Mouse (Mus musculus) embryonic facial prominence, embryonic 15.5 days (tissue): Measurements from ENCODE around the gene Corin. TPM values are rescaled to one million over a fixed set of nuclear protein-coding genes. Genes with fewer than 3 reads are reported as not detected.

Experiments used
- ATAC-seq: fragments of 200-750 bp; cut with Nextera tagmentation; 2 replicates; pipeline ENCODE4 v1.8.0; 2017; ENCODE audit warnings: low read depth, moderate TSS enrichment; ENCODE audit not compliant: insufficient number of reproducible peaks, low FRiP score, low TSS enrichment
- H3K27ac ChIP-seq: fragments of 300-500 bp; sonication (generic); replicated peaks from 2 replicates; pipeline ENCODE4 v1.5.1; 2015; ENCODE audit warnings: mild to moderate bottlenecking, inconsistent platforms
- H3K27me3 ChIP-seq: fragments of 300-500 bp; sonication (generic); 2 replicates; pipeline ENCODE4 v1.6.1; 2015; ENCODE audit warnings: inconsistent platforms
- H3K36me3 ChIP-seq: fragments of 300-500 bp; sonication (generic); 2 replicates; pipeline ENCODE4 v1.6.1; 2015; ENCODE audit warnings: mild to moderate bottlenecking, inconsistent platforms
- H3K4me1 ChIP-seq: fragments of 300-500 bp; sonication (generic); 2 replicates; pipeline ENCODE4 v1.6.1; 2015; ENCODE audit warnings: inconsistent platforms
- H3K4me2 ChIP-seq: fragments of 300-500 bp; sonication (generic); replicated peaks from 2 replicates; pipeline ENCODE4 v1.6.1; 2015; ENCODE audit warnings: mild to moderate bottlenecking, inconsistent platforms
- H3K4me3 ChIP-seq: fragments of 300-500 bp; sonication (generic); replicated peaks from 2 replicates; pipeline ENCODE4 v1.5.1; 2015; ENCODE audit warnings: mild to moderate bottlenecking, inconsistent platforms
- H3K9ac ChIP-seq: fragments of 300-500 bp; sonication (generic); 2 replicates; pipeline ENCODE4 v1.6.1; 2015; ENCODE audit warnings: inconsistent platforms
- H3K9me3 ChIP-seq: fragments of 300-500 bp; sonication (generic); replicated peaks from 2 replicates; pipeline ENCODE4 v1.6.1; 2016; ENCODE audit warnings: inconsistent platforms
- WGBS: fragments of 180-500 bp; shearing (Covaris S2); methylation state at CpG from one replicate; pipeline ENCODE4 v1.1.7; 2015; 5-methylcytosine and 5-hydroxymethylcytosine counted together
- polyA plus RNA-seq: library from polyadenylated mRNA; unstranded; fragments of >200 nt; fragmentation: Nextera tagmentation; extraction: Ambion mirVana; gene quantifications from 2 replicates; pipeline ENCODE4 v1.2.1, GENCODE M21; 2015

Corin gene
- polyA plus RNA-seq, 1 experiment from 2014 or later, result 4.3 TPM

DNA sequence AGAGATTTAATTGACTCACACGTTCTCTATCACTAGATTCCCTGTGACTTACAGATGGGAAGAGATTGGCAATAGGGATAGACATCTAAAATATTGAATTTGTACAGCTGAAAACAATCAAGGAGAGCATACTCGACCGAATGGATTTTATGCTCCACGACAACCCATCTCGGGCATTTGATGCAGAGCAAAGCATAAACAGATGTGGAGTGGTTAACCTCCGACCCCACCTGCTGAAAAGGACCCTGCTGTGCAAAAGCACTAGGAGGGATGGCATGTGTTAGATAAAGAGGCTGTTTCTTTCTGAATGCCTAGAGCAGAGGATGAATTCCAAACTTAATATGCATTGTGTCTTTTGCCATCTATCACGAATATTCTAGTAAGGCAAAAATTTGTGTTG lies 23.8 kb downstream of the Corin start:
- no peaks in the 10 kb centered on the region for H3K36me3 ChIP-seq
- H3K27me3 ChIP-seq, result no peaks in the 10 kb centered on the region
- ATAC-seq, result no peak
- H3K27ac ChIP-seq, result no peak overlapping the region
- no peak overlapping the region for H3K4me2 ChIP-seq
- WGBS, result 21% methylated on average over 7 of the region's 7 CpGs
- H3K4me3 ChIP-seq, result no peak overlapping the region
- no peaks in the 10 kb centered on the region for H3K9me3 ChIP-seq
- no peak overlapping the region for H3K9ac ChIP-seq
- H3K4me1 ChIP-seq, result no peaks in the 10 kb centered on the region

- Histone ChIP-seq H3K4me1 (no peaks in the 10 kb centered on the region), H3K9ac (no peak overlapping the region), H3K27me3 (no peaks in the 10 kb centered on the region), H3K9me3 (no peaks in the 10 kb centered on the region), H3K27ac (no peak overlapping the region), H3K4me3 (no peak overlapping the region), H3K4me2 (no peak overlapping the region), H3K36me3 (no peaks in the 10 kb centered on the region)
- ATAC-seq, result no peak
- WGBS, result 47% methylated on average over 12 of the region's 12 CpGs
These were observed 31.8 kb downstream of the Corin start for GRCm38 (mm10) chr5:72472317-72473009.

DNA sequence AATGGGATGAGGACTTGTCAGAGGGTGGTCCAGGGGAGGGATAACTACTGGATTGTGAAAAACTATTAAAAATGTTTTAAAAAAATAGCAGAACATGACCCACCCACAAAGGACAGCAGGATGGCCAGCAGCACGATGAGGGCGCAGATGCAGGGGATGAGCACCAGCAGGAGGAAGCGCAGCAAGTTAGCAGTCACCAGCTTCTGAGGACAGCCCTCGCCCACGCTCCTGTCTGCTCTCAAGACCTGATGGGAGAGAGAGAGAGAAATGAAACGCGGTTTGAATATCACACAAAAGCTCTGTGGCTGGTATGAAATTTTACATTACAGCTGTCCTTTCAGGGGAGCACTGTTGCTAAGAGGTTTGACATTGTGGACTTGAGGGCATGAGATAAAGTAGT lies 32.5 kb downstream of the Corin start:
- H3K4me3 ChIP-seq, result no peak overlapping the region
- H3K4me2 ChIP-seq, result no peak overlapping the region
- H3K27me3 ChIP-seq, result no peaks in the 10 kb centered on the region
- 72% methylated on average over 7 of the region's 7 CpGs for WGBS
- ATAC-seq, result no peak
- no peaks in the 10 kb centered on the region for H3K9me3 ChIP-seq
- no peak overlapping the region for H3K9ac ChIP-seq
- H3K4me1 ChIP-seq, result no peaks in the 10 kb centered on the region
- H3K36me3 ChIP-seq, result no peaks in the 10 kb centered on the region
- H3K27ac ChIP-seq, result no peak overlapping the region

- Histone ChIP-seq H3K27me3 (no peaks in the 10 kb centered on the region), H3K4me1 (no peaks in the 10 kb centered on the region)
- ATAC-seq, result no peak
These were observed 39.3 kb downstream of the Corin start for GRCm38 (mm10) chr5:72464932-72465331.

GRCm38 (mm10) chr5:72459374-72460112 lies 44.7 kb downstream of the Corin start:
- no peaks in the 10 kb centered on the region for H3K4me1 ChIP-seq
- no peaks in the 10 kb centered on the region for H3K36me3 ChIP-seq
- no peak overlapping the region for H3K4me2 ChIP-seq
- H3K27me3 ChIP-seq, result no peaks in the 10 kb centered on the region
- no peaks in the 10 kb centered on the region for H3K9me3 ChIP-seq
- H3K9ac ChIP-seq, result no peak overlapping the region
- WGBS, result 75% methylated on average over 7 of the region's 7 CpGs
- no peak overlapping the region for H3K4me3 ChIP-seq
- no peak overlapping the region for H3K27ac ChIP-seq
- ATAC-seq, result no peak

More at GRCm38 (mm10) chr5:72464932-72465331, 39.3 kb downstream of the Corin start:
- no peak overlapping the region for H3K4me3 ChIP-seq
- WGBS, result 70% methylated on average over 3 of the region's 3 CpGs
- H3K9me3 ChIP-seq, result no peaks in the 10 kb centered on the region
- H3K36me3 ChIP-seq, result no peaks in the 10 kb centered on the region
- H3K4me2 ChIP-seq, result no peak overlapping the region
- no peak overlapping the region for H3K9ac ChIP-seq
- no peak overlapping the region for H3K27ac ChIP-seq

DNA sequence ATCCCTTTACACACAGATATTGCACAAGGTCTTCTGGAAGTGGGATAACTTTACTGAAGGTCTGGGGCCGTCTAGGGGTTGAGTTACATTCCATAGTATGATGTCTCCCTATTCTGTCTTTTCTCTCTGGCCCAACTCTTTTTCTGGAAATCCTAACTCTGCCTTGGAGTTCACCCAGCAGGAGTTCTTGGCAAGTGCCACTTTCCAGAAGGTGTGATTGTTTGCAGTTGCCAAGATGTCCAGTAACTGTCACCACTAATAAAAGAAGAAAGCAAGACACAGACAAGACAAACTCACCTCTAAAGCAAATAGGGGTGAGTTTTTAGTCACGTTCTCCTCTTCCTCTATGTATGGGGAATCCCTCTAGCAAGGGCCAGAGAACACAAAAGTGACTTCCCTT lies 50.6 kb downstream of the Corin start:
- no peak for ATAC-seq
- Histone ChIP-seq H3K4me1 (no peaks in the 10 kb centered on the region), H3K9me3 (no peaks in the 10 kb centered on the region), H3K27me3 (no peaks in the 10 kb centered on the region), H3K4me2 (no peak overlapping the region), H3K9ac (no peak overlapping the region), H3K36me3 (no peaks in the 10 kb centered on the region), H3K4me3 (no peak overlapping the region), H3K27ac (no peak overlapping the region)
- WGBS, result 59% methylated on average over 2 of the region's 2 CpGs

DNA sequence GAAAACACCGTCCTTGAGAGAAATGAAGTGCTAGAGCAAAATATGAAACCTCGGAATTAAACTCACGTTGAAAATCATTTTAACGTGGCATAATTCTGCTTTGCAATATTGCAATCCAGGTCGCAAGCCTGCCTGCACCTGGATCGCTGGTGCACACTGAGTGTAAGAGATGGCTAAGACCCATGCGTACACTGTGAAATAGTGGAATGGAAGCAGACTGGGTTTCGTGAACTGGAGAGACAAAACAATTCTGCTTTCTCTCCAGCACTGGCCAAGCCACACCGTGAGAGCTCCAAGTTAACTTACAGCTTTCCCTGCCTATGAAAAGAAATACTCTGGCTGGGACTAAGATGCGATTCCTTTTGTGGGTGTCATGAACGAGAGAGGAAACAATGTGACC lies 51.1 kb downstream of the Corin start:
- Histone ChIP-seq H3K4me2 (no peak overlapping the region), H3K27me3 (no peaks in the 10 kb centered on the region), H3K4me3 (no peak overlapping the region), H3K4me1 (no peaks in the 10 kb centered on the region), H3K27ac (no peak overlapping the region), H3K9ac (no peak overlapping the region), H3K36me3 (no peaks in the 10 kb centered on the region), H3K9me3 (no peaks in the 10 kb centered on the region)
- WGBS, result 79% methylated on average over 11 of the region's 11 CpGs
- ATAC-seq, result no peak

GRCm38 (mm10) chr5:72452750-72453149 lies 51.5 kb downstream of the Corin start:
- 54% methylated on average over 4 of the region's 4 CpGs for WGBS
- no peak overlapping the region for H3K4me3 ChIP-seq
- H3K4me1 ChIP-seq, result no peaks in the 10 kb centered on the region
- no peak overlapping the region for H3K27ac ChIP-seq
- ATAC-seq, result no peak
- H3K9ac ChIP-seq, result no peak overlapping the region
- no peak overlapping the region for H3K4me2 ChIP-seq
- H3K9me3 ChIP-seq, result no peaks in the 10 kb centered on the region
- H3K27me3 ChIP-seq, result no peaks in the 10 kb centered on the region
- H3K36me3 ChIP-seq, result no peaks in the 10 kb centered on the region

GRCm38 (mm10) chr5:72448846-72449245 lies 55.4 kb downstream of the Corin start:
- ATAC-seq, result no peak

DNA sequence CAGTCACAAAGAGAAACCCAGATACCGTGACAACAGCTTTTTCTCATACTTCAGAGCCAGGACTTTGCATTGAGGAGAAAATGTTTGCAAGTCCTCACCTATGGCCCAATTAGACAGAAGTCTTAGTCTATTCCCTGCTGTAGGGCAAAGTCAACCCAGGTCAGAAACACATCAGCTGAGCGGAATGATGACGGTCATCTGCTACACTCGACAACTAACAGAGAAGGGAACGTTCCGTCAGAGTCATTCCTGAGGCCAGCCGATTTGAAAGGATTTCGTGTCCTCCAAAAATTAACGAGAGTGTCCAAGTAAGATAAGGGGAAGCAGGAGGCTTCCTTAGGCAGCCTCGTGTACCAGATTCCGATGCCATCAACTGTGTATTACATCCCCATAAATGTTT lies 58.2 kb downstream of the Corin start:
- H3K4me3 ChIP-seq, result no peak overlapping the region

More at GRCm38 (mm10) chr5:72448846-72449245, 55.4 kb downstream of the Corin start:
- Histone ChIP-seq H3K4me2 (no peak overlapping the region), H3K27ac (no peak overlapping the region), H3K4me3 (no peak overlapping the region), H3K27me3 (no peaks in the 10 kb centered on the region), H3K9me3 (no peaks in the 10 kb centered on the region), H3K9ac (no peak overlapping the region), H3K4me1 (no peaks in the 10 kb centered on the region), H3K36me3 (no peaks in the 10 kb centered on the region)
- 29% methylated on average over 2 of the region's 2 CpGs for WGBS

GRCm38 (mm10) chr5:72443946-72444345 lies 60.3 kb downstream of the Corin start:
- Histone ChIP-seq H3K4me2 (no peak overlapping the region), H3K36me3 (no peaks in the 10 kb centered on the region), H3K27ac (no peak overlapping the region), H3K4me3 (no peak overlapping the region), H3K9ac (no peak overlapping the region), H3K9me3 (no peaks in the 10 kb centered on the region), H3K4me1 (no peaks in the 10 kb centered on the region), H3K27me3 (no peaks in the 10 kb centered on the region)
- WGBS, result 71% methylated on average over 11 of the region's 11 CpGs
- ATAC-seq, result no peak

More for the DNA sequence above, 58.2 kb downstream of the Corin start:
- H3K4me2 ChIP-seq, result no peak overlapping the region
- 92% methylated on average over 11 of the region's 11 CpGs for WGBS
- no peaks in the 10 kb centered on the region for H3K27me3 ChIP-seq
- H3K27ac ChIP-seq, result no peak overlapping the region
- no peaks in the 10 kb centered on the region for H3K9me3 ChIP-seq
- no peaks in the 10 kb centered on the region for H3K36me3 ChIP-seq
- no peak for ATAC-seq
- no peaks in the 10 kb centered on the region for H3K4me1 ChIP-seq
- no peak overlapping the region for H3K9ac ChIP-seq

GRCm38 (mm10) chr5:72443007-72443406 lies 61.3 kb downstream of the Corin start:
- ATAC-seq, result no peak
- H3K4me2 ChIP-seq, result no peak overlapping the region
- no peak overlapping the region for H3K27ac ChIP-seq
- no peaks in the 10 kb centered on the region for H3K36me3 ChIP-seq
- no peak overlapping the region for H3K4me3 ChIP-seq
- 65% methylated on average over 4 of the region's 4 CpGs for WGBS
- H3K9me3 ChIP-seq, result no peaks in the 10 kb centered on the region
- no peaks in the 10 kb centered on the region for H3K27me3 ChIP-seq
- H3K4me1 ChIP-seq, result no peaks in the 10 kb centered on the region
- H3K9ac ChIP-seq, result no peak overlapping the region
